Mouse (Mus musculus): Measurements from ENCODE around the gene Usp53.

The Usp53 gene

DNA sequence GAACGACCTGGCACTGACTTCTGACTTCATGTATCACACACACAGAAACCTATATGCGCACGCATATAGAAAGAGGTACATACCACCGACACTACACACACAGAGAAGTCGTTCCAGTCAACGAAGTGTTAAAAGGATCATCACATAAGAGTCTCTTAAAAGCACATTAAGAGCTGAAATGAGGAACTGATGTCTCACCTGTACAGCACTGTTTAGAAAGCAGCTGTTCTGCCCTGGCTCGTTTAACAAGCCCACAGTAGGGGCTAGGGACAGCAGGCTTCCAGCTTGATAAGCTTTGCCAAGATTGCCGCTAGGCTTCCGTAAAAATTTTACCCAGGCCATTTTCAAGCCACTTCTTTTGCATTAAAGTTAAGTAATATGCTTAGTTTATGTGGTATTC, 15.9 kb downstream of the Usp53 start:
- in situ Hi-C loops (cut with MboI; ENCODE audit: unreplicated experiment in 2 of 2) = no loop called here

GRCm38 (mm10) chr3:122964301-122964700, 20.0 kb downstream of the Usp53 start:
- in situ Hi-C loops (cut with MboI; ENCODE audit: unreplicated experiment in 2 of 2) = no loop called here

DNA sequence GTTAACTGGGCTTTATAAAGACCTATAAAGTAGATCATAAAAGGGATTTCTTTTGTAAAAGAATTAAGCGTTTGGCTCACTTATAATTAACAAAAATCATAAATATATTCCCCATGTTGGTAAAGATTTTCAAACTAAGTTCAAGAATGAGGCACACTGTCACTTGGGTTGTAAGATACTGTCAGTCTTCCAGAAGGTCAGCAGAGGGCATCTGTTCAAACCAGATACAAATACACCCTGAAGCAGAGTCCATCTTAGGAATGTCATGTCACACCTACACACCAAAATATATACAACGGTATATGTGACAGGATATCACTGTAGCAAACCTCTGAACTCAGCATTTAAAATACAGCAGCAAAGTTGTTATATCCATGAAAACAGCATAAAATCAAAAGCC, 34.2 kb downstream of the Usp53 start:
- in situ Hi-C loops (cut with MboI; ENCODE audit: unreplicated experiment in 2 of 2) = no loop called here

DNA sequence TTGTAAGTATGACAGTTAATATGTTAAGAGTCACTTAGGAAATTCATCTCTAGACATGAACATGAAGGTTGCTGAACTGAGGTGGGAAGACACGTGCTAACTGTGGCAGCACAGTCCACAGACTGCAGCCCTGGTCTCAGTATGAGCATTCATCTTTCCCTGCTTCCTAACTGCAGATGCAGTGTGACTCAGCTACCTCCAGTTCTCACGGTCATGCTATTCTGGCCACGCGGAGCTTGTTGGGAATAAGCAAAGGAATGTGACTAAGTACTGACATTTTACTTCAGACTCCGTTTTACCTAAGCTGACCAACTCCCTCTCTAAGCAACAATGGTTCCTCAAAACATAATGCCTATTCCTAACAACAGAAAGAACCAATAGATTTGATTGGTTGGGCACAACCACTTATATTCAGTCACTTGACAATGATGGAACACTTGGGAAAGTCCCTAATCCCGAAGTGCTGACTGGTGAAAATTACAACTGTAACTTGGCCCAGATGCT, 40.9 kb downstream of the Usp53 start:
- in situ Hi-C loops (cut with MboI; ENCODE audit: unreplicated experiment in 2 of 2) = loop anchor here (25.0 kb wide), 1 partner anchor 419 kb away; no protein-coding TSS in a partner anchor

DNA sequence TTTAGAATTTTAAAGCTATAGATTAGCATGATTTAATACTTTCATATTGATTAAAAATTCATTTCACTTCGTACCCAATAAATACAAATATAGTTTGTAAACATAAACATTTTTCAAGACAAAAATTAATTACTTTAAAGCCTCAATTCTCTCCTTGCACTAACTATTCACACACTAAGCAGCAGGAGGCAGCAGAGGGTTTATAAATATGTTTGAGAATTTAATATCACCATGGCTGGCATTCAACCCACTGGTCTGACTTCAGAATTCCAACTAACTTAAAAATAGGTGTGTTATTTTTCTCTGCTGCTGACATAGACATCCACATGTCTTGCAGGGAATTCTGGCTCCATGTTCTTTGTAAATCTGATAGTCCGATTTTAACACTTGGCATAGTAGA, 45.1 kb downstream of the Usp53 start:
- in situ Hi-C loops (cut with MboI; ENCODE audit: unreplicated experiment in 2 of 2) = loop anchor here (5.0 to 25.0 kb wide), 2 partner anchors 163 to 423 kb away; no protein-coding TSS in a partner anchor

- in situ Hi-C loops (cut with MboI; ENCODE audit: unreplicated experiment in 2 of 2) = loop anchor here (5.0 to 25.0 kb wide), 2 partner anchors 165 to 425 kb away; no protein-coding TSS in a partner anchor
These were observed 47.1 kb downstream of the Usp53 start for GRCm38 (mm10) chr3:122937176-122937575.

- in situ Hi-C loops (cut with MboI; ENCODE audit: unreplicated experiment in 2 of 2) = loop anchor here (5.0 to 25.0 kb wide), 2 partner anchors 430 to 575 kb away; no protein-coding TSS in a partner anchor
These were observed 51.8 kb downstream of the Usp53 start for GRCm38 (mm10) chr3:122932466-122932865.

GRCm38 (mm10) chr3:122929723-122930122, 54.6 kb downstream of the Usp53 start:
- in situ Hi-C loops (cut with MboI; ENCODE audit: unreplicated experiment in 2 of 2) = loop anchor here (5.0 to 25.0 kb wide), 5 partner anchors 55 to 655 kb away; partner anchors contain the start of genes Dnttip2 (in 1 of the 2) and Usp53 (in 1 of the 2)

GRCm38 (mm10) chr3:122924009-122924914, 60.0 kb downstream of the Usp53 start, which contains the start of gene 1810037I17Rik:
TSS of gene 1810037I17Rik (plus strand) at chr3:122924203.
- in situ Hi-C loops (cut with MboI; ENCODE audit: unreplicated experiment in 2 of 2) = loop anchor here (10.0 to 25.0 kb wide), 5 partner anchors 61 to 649 kb away; partner anchors contain the start of genes Bcar3 (in 1 of the 2), Dnttip2 (in 1 of the 2) and Usp53 (in 1 of the 2)

- in situ Hi-C loops (cut with MboI; ENCODE audit: unreplicated experiment in 2 of 2) = loop anchor here (10.0 to 25.0 kb wide), 5 partner anchors 62 to 648 kb away; partner anchors contain the start of genes Bcar3 (in 1 of the 2), Dnttip2 (in 1 of the 2) and Usp53 (in 1 of the 2)
These were observed 61.2 kb downstream of the Usp53 start for GRCm38 (mm10) chr3:122923147-122923546.

- in situ Hi-C loops (cut with MboI; ENCODE audit: unreplicated experiment in 2 of 2) = loop anchor here (10.0 to 25.0 kb wide), 5 partner anchors 63 to 647 kb away; partner anchors contain the start of genes Bcar3 (in 1 of the 2), Dnttip2 (in 1 of the 2) and Usp53 (in 1 of the 2)
These were observed 62.4 kb downstream of the Usp53 start for GRCm38 (mm10) chr3:122921676-122922527.

DNA sequence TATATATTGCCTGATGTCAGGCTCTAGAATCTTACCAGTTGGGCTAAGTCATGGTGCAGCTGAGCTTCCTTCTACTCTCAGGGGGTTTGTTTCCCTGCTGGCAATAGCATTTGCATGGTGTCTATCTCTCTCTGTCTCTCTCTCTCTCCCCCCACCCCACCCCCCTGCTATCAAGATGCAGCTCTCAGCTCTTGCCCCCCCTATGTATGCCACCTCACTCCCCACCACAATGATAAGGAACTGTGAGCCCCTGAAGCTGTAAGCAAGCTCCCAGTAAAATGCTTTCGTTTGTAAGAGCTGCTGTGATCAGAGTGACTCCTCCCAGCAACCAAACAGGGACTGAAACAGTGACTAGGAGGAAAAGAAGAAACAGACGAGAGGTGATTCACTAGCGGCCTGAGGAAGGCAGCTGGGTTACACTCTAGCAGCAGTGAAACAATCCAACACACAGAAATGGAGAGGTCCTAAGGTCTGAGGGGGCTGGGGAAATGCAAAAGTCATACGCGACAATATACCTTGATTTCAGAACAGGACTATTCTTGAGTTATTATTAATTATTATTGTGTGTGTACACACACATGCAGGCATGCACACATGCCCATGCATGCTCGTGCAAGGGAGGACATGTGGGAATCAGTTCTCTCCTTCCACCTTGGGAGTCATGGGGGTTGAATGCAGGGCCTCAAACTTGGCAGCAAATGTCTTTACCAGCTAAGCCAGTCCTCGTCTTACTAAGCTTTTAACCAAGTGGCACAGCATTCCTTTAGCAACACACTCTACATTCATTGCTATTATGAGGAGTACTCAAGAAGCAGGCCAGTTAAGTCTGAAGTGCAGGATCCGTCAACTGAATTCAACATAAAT, 63.5 kb downstream of the Usp53 start:
- in situ Hi-C loops (cut with MboI; ENCODE audit: unreplicated experiment in 2 of 2) = loop anchor here (10.0 to 25.0 kb wide), 5 partner anchors 64 to 646 kb away; partner anchors contain the start of genes Bcar3 (in 1 of the 2), Dnttip2 (in 1 of the 2) and Usp53 (in 1 of the 2)

DNA sequence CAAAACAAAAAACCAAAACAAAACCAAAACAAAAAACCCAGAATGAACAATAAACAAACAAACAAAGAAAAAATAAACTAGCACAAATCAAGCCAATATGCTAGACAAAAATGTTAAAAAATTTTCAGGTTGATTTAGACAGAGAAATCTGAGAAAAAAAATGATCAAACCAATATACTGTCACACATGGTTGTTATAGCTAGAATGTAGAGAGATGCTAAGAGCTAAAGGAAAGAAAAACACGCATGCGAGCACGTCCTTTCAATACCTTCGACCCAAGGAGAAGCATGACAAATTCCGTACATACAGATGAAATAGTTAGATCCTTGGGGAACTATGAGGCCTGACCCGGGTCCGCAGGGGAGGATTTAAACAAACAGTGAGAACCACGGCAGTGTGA, 65.0 kb downstream of the Usp53 start, which contains the start of gene Gm10959:
Gm10959 (minus strand) TSS at position 101 of the 400 bp plus-strand sequence.
- in situ Hi-C loops (cut with MboI; ENCODE audit: unreplicated experiment in 2 of 2) = loop anchor here (25.0 kb wide), 2 partner anchors 432 to 632 kb away; partner anchors contain the start of gene Bcar3 (in 1 of the 2)

DNA sequence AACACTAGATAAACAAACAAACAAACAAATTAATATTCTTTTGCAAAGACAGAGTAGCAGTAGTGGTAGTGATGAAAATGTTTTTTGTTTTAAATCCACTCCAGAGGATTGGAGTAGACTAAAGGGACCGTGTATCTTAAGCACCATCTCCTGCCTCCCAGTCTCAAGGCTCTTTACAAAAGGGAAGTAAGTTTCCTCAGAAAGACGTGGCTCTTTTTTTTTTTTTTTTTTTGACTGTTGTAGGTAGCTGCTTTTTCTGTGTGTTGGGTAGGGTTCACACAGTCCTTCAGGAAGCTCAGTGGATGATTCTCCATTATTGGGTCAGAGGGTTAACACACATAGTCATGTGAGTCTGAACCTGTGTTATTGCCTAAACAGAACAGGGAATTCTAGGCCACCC, 65.6 kb downstream of the Usp53 start:
- in situ Hi-C loops (cut with MboI; ENCODE audit: unreplicated experiment in 2 of 2) = loop anchor here (25.0 kb wide), 2 partner anchors 431 to 631 kb away; partner anchors contain the start of gene Bcar3 (in 1 of the 2)

GRCm38 (mm10) chr3:122916191-122916680, 68.1 kb downstream of the Usp53 start:
- in situ Hi-C loops (cut with MboI; ENCODE audit: unreplicated experiment in 2 of 2) = loop anchor here (25.0 kb wide), 2 partner anchors 429 to 629 kb away; partner anchors contain the start of gene Bcar3 (in 1 of the 2)

DNA sequence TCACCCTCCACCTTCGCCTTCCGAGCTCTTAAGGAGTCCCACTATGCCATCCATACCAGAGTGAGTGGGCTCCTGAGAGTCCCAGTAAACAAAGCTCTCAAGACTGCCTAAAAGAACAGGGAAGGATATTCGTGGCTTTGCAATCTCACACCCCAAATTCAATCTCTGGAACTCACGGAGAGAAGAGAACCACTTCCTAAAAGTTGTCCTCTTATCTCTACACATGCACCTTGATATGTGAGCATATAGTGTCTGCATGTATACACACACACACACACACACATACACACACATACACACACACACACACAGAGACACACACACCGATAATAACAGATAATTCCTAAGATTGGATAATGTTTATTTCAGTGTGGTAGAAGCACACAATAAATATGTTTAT, 68.8 kb downstream of the Usp53 start:
- in situ Hi-C loops (cut with MboI; ENCODE audit: unreplicated experiment in 2 of 2) = loop anchor here (25.0 kb wide), 2 partner anchors 428 to 628 kb away; partner anchors contain the start of gene Bcar3 (in 1 of the 2)

DNA sequence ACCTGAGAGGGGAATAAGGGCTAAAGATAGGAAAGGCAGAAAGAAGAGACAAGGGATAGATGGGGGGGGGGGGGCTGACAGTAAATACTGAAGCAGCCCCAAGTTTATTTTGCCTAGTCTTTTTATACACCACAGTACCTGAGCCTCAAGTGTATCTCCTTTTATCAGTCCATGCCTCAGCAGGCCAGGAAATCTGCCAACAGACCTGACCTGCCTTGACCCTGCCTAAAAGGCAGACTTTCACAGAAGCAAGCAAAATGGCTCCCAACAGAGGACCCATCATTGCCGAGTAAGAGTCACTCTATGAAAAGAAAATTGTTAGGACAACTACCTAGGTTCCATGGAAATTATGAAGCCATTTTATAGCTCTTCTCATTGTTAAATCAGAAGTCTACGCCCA, 76.5 kb downstream of the Usp53 start:
- in situ Hi-C loops (cut with MboI; ENCODE audit: unreplicated experiment in 2 of 2) = loop anchor here (10.0 to 25.0 kb wide), 4 partner anchors 263 to 1023 kb away; partner anchors contain the start of gene Bcar3 (in 1 of the 2)
